Mouse (Mus musculus) small intestine, adult 2 months (tissue): ENCODE data around the gene Gm16181.

Source experiments
- CTCF ChIP-seq: fragments of 200-500 bp; IDR thresholded peaks from 2 replicates; pipeline ENCODE4 v1.5.1; 2012; ENCODE audit warnings: low read depth, mild to moderate bottlenecking, control low read depth, inconsistent platforms, low read length, moderate library complexity, mixed read lengths; ENCODE audit not compliant: insufficient replicate concordance, insufficient read length; ENCODE audit errors: extremely low read depth
- POLR2A ChIP-seq: fragments of 200-500 bp; IDR thresholded peaks from 2 replicates; pipeline ENCODE4 v1.6.1; 2012; ENCODE audit warnings: low read depth, mild to moderate bottlenecking, control low read depth, inconsistent platforms, low read length, moderate library complexity

- TF ChIP-seq CTCF, result no peak
- TF ChIP-seq POLR2A, result no peak
Observed at GRCm38 (mm10) chr17:35175382-35175781, 45.3 kb upstream of the Gm16181 start.
